Mouse (Mus musculus) adrenal gland, adult 2 months (tissue): Measurements from ENCODE around the gene Wdr27. TPM values are rescaled to one million over a fixed set of nuclear protein-coding genes. Genes with fewer than 3 reads are reported as not detected.
"Not testable (repeated sequence)": the region's sequence is repeated elsewhere in the genome, so short reads cannot be mapped to it uniquely, and the experiment has no call there.

Experiments used
- DNase-seq: peaks from one replicate; pipeline ENCODE4 v3.0.0; 2021
- long read RNA-seq: library from polyadenylated mRNA; stranded (forward); transcript quantifications from one replicate; pipeline ENCODE4 v2.0.0, GENCODE M21; 2021
- polyA plus RNA-seq: library from polyadenylated mRNA; depleted of rRNA; stranded (reverse); fragments of >200 nt; gene quantifications from 2 replicates; pipeline ENCODE4 v1.2.3, GENCODE M21; 2012; rRNA removed
- total RNA-seq, 2 experiments: library from RNA; stranded (reverse); gene quantifications; 2 replicates each; pipeline ENCODE4 v1.2.3; 2021

Gene Wdr27
- total RNA-seq (1 to 10 TPM; 3.3 to 6.3 TPM), polyA plus RNA-seq (10.9 and 21.1 TPM in 2 replicates)
- long read RNA-seq, transcript Wdr27-203 (2 exons, 413 nt): major isoform, 5 of 9 reads
- long read RNA-seq, partial matches to known transcripts: 0 of 9 reads
- long read RNA-seq, other reads (novel, unspliced or antisense): 3 of 9 reads

- DNase-seq: peak; percentile 99
These were observed at the start of gene Wdr27, which contains the start of gene 1600012H06Rik for GRCm38 (mm10) chr17:14943009-14943728. Wdr27 (minus strand) TSS chr17:14943158. 1600012H06Rik (plus strand) TSS chr17:14943184.

GRCm38 (mm10) chr17:14992522-14993138, 49.7 kb upstream of the Wdr27 start:
- not testable (repeated sequence) for DNase-seq

- DNase-seq: not testable (repeated sequence)
These were observed 47.3 kb upstream of the Wdr27 start for GRCm38 (mm10) chr17:14990116-14990702.

DNA sequence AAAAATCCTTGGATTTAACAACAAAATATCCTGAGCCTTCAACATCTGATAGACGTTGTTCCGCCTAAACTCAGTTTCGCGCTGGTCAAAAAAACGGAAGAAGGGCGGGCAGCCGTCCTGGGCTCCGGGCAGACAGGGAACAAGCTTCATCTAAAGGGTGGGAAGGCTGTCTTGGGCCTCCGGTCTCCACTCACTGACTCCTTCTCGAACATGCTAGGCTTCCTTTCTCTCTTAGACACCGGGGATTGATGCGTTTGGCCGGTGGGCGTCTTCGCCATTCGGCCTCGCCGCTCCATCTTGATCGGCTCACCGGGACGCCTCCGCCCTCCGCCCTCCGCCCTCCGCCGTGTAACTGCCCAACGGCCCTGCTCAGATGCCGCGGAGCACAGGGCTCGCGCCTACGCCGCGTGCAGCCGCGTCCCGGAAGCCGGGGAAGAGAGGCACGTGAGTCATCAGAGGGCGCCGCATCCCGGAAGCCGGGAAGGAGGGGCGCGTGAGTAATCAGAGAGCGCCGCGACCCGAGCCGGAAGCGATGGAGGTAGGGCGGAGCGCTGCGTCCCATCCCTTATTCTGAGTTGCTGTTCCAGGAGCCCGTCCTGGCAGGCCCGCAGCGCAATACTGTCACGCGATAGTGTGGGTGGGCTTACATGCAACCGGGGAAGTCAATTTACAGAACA, 35.5 kb upstream of the Wdr27 start, which contains the start of the genes 9030025P20Rik and Gm3417:
Gene 9030025P20Rik, plus strand, starts transcription at position 107 of the 677 bp plus-strand sequence.
Gene Gm3417, minus strand, starts transcription at position 429 of the 677 bp plus-strand sequence.
- DNase-seq: not testable (repeated sequence)

GRCm38 (mm10) chr17:14977718-14978361, 34.9 kb upstream of the Wdr27 start:
- DNase-seq: not testable (repeated sequence)

DNA sequence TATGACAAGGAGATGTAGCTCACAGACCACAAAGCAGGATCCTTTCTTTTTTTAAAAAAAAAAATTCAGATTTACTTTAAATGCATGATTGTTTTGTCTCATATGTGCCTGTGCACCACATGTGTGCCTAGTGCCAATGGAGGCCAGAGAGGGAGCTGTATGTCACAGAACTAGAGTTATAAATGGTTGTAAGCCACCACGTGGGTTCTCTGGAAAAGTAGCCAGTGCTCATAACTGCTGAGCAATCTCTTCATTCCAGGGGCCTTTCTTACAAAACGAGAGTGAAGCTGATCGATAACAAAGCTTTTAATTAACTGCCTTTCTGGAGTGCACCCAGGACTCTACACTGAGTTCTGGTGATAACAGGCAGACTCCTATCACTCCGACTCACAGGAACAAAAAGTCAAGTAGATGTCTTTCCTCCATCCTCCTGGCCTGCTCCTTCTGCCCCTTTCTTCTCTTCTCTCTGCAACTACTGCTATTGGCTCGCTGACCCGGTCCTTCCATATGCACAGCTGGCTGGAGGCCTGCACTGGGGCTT, 25.5 kb upstream of the Wdr27 start:
- DNase-seq: not testable (repeated sequence)

- not testable (repeated sequence) for DNase-seq
These were observed 18.7 kb upstream of the Wdr27 start for GRCm38 (mm10) chr17:14961557-14962154.

GRCm38 (mm10) chr17:14960951-14961556, 18.1 kb upstream of the Wdr27 start, which contains the start of gene Phf10:
Phf10 (minus strand) TSS chr17:14961273.
- DNase-seq: peak; percentile 75

DNA sequence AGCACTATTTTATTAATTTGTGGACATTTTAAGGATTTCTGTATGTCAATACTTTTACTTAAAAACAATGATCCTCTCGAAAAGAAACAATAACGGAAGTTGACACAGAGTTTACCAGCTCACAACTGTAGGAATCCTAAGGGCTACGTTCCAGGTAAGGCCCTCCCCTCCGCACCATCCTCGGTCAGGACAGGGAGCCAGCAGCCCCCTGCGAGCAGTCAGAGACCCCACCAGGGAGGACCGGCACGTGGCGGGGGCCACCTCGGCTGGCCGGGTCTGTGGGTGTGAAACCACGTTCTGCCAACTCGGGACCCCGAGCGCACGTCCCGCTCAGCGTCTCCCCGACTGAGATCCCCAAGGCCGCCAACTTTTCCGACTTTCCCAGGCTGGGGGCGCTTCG, 17.6 kb upstream of the Wdr27 start:
- no peak for DNase-seq

DNA sequence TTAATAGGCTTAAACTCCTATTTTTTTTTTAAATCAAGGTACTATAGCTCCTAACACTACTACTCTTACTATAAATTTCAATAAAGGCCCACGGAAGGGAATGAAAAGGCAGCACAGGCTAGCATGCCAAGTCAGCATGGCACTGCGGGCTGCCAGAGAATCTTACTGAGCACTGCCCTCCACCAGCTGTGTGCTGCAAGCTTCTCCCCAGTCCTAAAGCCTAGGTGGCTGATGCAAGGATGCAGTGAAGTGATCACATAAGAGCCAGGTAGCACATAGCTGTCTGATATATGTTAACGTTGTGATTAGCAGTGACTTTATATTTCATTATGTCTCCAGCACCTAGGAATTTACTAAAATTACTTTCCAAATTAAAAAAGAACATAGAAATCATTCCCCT, 17.0 kb upstream of the Wdr27 start:
- DNase-seq: no peak

GRCm38 (mm10) chr17:14958686-14959327, 15.8 kb upstream of the Wdr27 start:
- no peak for DNase-seq

GRCm38 (mm10) chr17:14953452-14953851, 10.5 kb upstream of the Wdr27 start:
- DNase-seq: no peak

DNA sequence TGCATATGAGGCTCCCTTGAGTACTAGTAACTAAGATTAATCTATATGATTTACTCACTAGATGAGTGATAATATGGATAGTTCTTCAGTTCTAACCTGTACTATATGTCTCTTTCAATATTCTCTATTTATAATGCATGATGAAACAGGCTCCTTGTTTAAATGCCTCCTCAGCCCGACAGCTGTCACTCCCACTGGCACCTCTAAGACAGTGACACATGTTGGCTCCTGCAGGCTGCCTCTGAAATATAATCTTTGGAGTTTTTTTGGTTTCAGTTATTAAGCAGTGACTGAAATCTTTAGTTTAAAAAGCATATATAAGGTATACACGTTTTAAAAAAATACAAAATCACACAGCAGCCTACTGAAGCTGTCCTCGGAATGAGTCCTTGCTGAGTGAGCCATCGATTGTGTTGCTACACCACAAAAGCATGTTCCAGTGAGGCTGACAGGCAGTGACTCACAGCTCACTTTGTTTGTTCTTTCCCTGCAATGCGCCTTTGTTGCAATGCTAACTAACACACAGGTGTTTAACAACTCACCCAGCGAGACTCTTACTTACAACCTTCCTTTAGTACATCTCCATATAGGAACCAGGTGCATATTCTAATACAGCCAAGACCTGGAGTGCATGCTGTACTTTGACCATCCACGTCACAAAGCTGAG, 6.3 kb upstream of the Wdr27 start:
- peak; percentile 54 for DNase-seq

DNA sequence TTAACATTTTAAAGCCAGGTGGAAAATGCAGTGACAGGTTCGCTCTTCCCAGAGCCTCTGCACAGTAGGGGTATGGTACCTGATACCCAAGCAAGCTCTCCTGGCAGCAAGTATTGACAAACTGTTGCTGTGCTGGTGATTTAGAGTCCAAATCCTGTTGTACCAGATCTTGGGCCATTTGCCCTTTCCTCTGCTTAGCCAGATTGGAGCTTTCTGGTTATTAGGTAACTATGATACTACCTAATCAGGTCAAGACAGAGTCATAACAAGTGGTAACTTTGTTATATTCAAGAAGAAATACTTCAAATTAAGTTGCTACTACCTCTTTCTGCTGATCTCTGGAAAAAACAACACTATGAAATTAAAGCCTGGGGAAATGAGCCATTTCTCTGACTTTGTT, 1.6 kb upstream of the Wdr27 start:
- DNase-seq: no peak

GRCm38 (mm10) chr17:14943729-14944059, 736 bp upstream of the Wdr27 start:
- DNase-seq: no peak

GRCm38 (mm10) chr17:14942181-14942580, 777 bp downstream of the Wdr27 start:
- DNase-seq: not testable (repeated sequence)

GRCm38 (mm10) chr17:14935841-14936605, 6.9 kb downstream of the Wdr27 start:
- DNase-seq: peak; percentile 30

DNA sequence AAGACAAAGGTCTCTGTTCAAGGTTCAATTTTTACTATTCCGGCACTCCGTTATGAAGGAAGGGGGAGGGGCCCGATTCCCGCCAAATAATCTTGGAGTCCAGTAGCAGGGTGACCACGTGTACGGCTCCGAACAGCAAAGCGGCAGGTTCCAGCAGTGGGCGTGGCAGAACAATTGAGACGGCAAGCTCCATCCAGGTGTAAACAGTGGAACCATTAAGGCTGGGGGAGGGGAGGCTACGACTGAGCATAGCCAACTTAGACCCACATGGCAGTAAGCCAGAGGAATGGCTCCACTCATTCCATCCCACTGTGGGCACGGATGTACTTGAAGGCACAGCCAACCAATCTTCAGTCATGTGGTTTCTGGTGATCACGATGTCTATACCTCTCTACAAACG, 7.7 kb downstream of the Wdr27 start:
- DNase-seq: not testable (repeated sequence)
